Mouse (Mus musculus): ENCODE data around the gene Dmrtc2. TPM values are rescaled to one million over a fixed set of nuclear protein-coding genes. Genes with fewer than 3 reads are reported as not detected.

Gene Dmrtc2
- not detected for polyA plus RNA-seq (2017; shearing (Covaris generic))

DNA sequence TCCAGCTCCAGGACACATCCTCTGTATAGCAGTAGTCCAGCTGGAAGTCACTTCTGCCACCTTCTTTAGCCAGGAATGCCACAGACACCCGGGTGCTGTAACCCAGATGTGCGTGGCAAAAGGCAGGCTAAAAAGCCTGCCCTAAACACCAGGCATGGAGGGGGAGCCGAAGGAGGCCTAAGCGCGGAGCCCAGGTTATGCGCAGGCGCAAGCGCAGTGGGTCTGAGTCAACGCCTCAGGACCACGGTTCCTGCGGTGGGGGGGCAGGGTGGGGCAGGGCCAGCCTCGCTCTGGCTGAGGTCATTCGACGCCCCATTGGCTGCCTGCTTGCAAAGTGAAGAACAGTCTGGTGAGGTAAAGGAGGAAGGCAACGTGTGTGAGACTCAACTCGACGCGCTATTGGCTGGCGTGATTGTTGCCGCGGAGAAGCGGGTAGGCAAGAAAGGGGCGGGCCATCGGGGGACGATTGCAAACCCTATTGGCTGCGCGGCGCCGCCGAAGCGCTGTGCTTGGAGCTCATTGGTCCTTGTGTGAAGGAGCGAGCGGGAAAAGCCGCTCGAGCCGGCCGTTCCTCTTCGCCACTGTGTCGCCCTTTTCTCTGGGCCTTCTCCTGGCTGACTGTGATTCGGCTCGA, at the start of gene Dmrtc2, which contains the start of gene Lypd4:
Gene Dmrtc2, plus strand, starts transcription at position 526 of the 634 bp plus-strand sequence.
Gene Lypd4, minus strand, starts transcription at position 410 of the 634 bp plus-strand sequence.

DNA sequence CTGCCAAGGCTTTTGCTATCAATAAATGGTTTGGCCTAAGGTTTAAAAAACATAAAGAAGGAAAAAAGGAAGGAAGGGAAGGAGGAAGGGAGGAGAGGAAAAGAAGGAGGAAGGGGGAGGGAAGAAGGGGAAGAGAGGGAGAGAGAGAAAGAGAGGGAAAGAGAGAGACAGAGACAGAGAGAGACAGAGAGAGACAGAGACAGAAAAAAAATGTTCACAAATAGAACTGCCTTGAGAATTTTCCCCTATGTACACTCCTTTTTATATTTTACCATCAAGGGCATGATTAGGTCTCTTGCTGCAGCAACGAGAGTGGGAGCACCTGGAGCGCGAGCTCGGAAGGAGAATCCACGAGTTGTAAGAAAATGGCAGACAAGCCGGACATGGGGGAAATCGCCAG, 7.9 kb upstream of the Dmrtc2 start, which contains the start of gene Gm9844:
Gene Gm9844, plus strand, starts transcription at position 301 of the 400 bp plus-strand sequence.

DNA sequence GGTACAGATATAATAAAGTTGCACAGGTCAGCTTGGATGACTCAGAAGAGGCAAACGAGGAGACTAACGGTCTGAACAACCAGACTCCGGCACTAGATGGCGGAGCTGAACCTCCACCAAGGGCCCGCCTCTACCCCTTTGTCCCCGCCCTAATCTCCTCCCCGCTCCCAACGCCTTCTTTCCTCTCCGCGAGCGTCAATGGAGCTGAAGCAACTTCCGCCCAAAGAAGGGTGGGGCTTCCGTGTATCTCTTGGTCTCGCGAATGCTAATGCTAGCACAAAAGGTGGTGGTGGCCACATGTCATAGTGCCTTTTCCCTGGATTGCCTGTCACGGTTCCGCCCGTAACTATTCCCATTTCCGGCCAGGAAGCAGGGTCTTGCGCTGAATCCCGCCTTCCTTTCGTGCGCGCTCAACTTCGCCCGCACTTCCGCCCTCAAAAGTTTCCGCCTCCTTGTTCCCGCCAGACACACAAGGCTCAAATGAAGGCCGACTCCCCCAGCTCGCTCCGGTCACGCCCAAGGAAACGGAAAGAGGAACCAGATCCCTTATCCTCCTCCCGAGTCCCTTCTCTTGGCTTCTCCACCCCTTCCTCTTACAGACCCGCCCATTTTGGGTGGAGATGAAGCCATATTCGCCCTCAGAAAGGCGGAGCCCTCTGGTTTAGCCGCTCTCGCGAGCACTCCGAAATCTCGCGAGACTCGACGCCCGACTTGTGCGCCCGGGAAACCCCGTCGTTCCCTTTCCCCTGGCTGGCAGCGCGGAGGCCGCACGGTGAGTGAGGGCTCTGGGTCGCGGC, 14.2 kb downstream of the Dmrtc2 start, which contains the start of gene Rps19:
Gene Rps19, plus strand, starts transcription at position 476 of the 797 bp plus-strand sequence.

DNA sequence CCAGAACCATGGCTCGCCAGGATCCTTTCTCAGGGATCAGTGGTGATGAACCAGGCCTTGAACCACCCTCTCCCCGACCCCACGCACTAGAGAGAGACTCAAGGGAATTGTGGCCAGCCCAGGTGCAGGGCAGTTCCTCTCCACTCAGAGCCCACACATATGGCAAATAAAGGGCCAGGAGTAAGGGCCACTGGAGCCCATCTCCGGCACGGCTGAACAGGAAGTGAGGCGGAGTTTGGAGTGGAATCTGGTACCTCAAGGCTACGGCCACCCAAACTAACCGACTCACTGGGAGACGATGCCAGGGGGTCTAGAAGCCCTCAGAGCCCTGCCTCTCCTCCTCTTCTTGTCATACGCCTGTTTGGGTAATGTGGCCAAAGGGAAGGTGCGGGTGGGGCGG, 27.4 kb downstream of the Dmrtc2 start, which contains the start of gene Cd79a:
Gene Cd79a, plus strand, starts transcription at position 158 of the 400 bp plus-strand sequence.

DNA sequence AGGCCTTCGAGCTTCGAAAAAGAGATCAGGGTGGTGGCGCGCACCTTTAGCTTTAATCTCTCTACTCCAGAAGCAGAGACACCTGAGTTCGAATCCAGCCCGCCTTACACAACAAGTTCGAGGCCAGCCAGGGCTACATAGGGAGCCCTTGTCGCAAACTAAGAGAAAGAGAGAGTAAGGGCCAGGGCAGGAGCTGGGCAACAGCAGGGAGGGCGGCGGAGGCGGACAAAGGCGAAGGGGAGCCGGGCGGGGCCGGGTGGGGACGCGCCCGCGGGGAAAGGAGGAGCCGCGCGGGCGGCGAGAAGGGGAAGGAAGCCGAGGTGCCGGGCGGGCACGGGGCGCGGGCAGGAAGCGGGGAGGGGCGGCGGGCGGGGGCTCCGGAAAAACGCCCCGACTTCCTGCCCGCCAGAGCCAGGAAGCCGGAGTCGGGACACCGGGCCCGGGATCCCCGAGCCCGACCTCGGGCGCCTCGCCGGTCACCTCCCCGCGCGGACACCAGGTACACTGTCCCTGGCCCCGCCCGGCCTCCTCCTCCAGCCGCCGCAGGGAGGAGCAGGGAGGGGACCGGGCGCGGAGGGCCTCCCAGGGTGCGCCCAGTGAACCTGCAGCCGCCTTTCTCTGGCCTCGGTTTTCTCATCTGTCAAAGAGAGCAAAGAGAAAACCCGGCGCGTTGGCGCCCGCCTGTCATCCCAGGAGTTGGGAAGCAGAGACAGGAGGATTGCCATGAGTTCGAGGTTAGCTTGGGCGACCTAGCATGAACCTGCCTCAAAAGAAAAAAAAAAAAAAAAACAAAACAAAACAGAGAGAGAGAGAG, 33.0 kb downstream of the Dmrtc2 start, which contains the start of gene Arhgef1:
Gene Arhgef1, plus strand, starts transcription at position 283 of the 814 bp plus-strand sequence.

Other genes with a start within 250 kb of the Dmrtc2 start
- gene Lypd3, start 233.5 kb upstream of the Dmrtc2 start, polyA plus RNA-seq (2017; shearing (Covaris generic)) = not detected
- gene Tex101, start 193.4 kb upstream of the Dmrtc2 start, polyA plus RNA-seq (2017; shearing (Covaris generic)) = not detected
- gene BC049730, start 160.8 kb upstream of the Dmrtc2 start, polyA plus RNA-seq (2017; shearing (Covaris generic)) = not detected
- not detected for gene Gm4763, start 143.1 kb upstream of the Dmrtc2 start, polyA plus RNA-seq (2017; shearing (Covaris generic))
- gene Cd177, start 109.7 kb upstream of the Dmrtc2 start, polyA plus RNA-seq (2017; shearing (Covaris generic)) = 0.62 TPM
- gene Ceacam10, start 92.9 kb upstream of the Dmrtc2 start, polyA plus RNA-seq (2017; shearing (Covaris generic)) = not detected
- gene Gm9844, start 7.8 kb upstream of the Dmrtc2 start, polyA plus RNA-seq (2017; shearing (Covaris generic)) = 19.4 TPM
- gene Lypd4, start 116 bp upstream of the Dmrtc2 start, polyA plus RNA-seq (2017; shearing (Covaris generic)) = not detected
- gene Rps19, start 14.3 kb downstream of the Dmrtc2 start, polyA plus RNA-seq (2017; shearing (Covaris generic)) = 6,689 TPM
- gene Cd79a, start 27.3 kb downstream of the Dmrtc2 start, polyA plus RNA-seq (2017; shearing (Covaris generic)) = 7.3 TPM
- 593 TPM for gene Arhgef1, start 32.9 kb downstream of the Dmrtc2 start, polyA plus RNA-seq (2017; shearing (Covaris generic))
- gene Gm4881, start 74.4 kb downstream of the Dmrtc2 start, polyA plus RNA-seq (2017; shearing (Covaris generic)) = not detected
- 801 TPM for gene Rabac1, start 102.7 kb downstream of the Dmrtc2 start, polyA plus RNA-seq (2017; shearing (Covaris generic))
- 4.7 TPM for gene Atp1a3, start 135.9 kb downstream of the Dmrtc2 start, polyA plus RNA-seq (2017; shearing (Covaris generic))
- 4.4 TPM for gene Grik5, start 202.3 kb downstream of the Dmrtc2 start, polyA plus RNA-seq (2017; shearing (Covaris generic))
- gene Zfp574, start 202.5 kb downstream of the Dmrtc2 start, polyA plus RNA-seq (2017; shearing (Covaris generic)) = 22.0 TPM

All from CD4-positive, CD25-positive, alpha-beta regulatory T cell, adult 9 weeks (primary cell).